Mouse (Mus musculus): ENCODE measurements around the gene Abcc3. TPM values are rescaled to one million over a fixed set of nuclear protein-coding genes. Genes with fewer than 3 reads are reported as not detected.

Gene Abcc3
- polyA plus RNA-seq, 1 experiment from 2014 or later: 0.18 TPM

GRCm38 (mm10) chr11:94390825-94391224 is 2.0 kb downstream of the Abcc3 start:
- ATAC-seq: no peak
- H3K4me2 ChIP-seq (ENCODE audit: low read length): no peak overlapping the region
- 92% methylated on average over 6 of the region's 6 CpGs for WGBS
- 0 out of 2 replicates have a peak, but pooled peaks cover 4% of the 10 kb centered on the region for H3K27me3 ChIP-seq (replicated peaks; ENCODE audit: control insufficient read depth, insufficient read depth, low read length)
- H3K4me1 ChIP-seq (replicated peaks; ENCODE audit: control insufficient read depth, insufficient read depth, low read length): 0 out of 2 replicates have a peak, but pooled peaks cover 3% of the 10 kb centered on the region
- no peaks in the 10 kb centered on the region for H3K9me3 ChIP-seq (ENCODE audit: control insufficient read depth, low read length)
- no peak overlapping the region for H3K9ac ChIP-seq (replicated peaks; ENCODE audit: low read depth, low read length)
- no peak overlapping the region for H3K4me3 ChIP-seq (replicated peaks; ENCODE audit: low read length)
- H3K36me3 ChIP-seq (ENCODE audit: control insufficient read depth, insufficient read depth): no peaks in the 10 kb centered on the region
- no peak overlapping the region for H3K27ac ChIP-seq (ENCODE audit: low read length)

- no peak overlapping the region for H3K4me2 ChIP-seq (ENCODE audit: low read length)
- no peaks in the 10 kb centered on the region for H3K36me3 ChIP-seq (ENCODE audit: control insufficient read depth, insufficient read depth)
- H3K27me3 ChIP-seq (replicated peaks; ENCODE audit: control insufficient read depth, insufficient read depth, low read length): 0 out of 2 replicates have a peak, but pooled peaks cover 4% of the 10 kb centered on the region
- no peaks in the 10 kb centered on the region for H3K9me3 ChIP-seq (ENCODE audit: control insufficient read depth, low read length)
- 0 out of 2 replicates have a peak, but pooled peaks cover 4% of the 10 kb centered on the region for H3K4me1 ChIP-seq (replicated peaks; ENCODE audit: control insufficient read depth, insufficient read depth, low read length)
- no peak for ATAC-seq
- no peak overlapping the region for H3K9ac ChIP-seq (replicated peaks; ENCODE audit: low read depth, low read length)
- WGBS: 68% methylated on average over 6 of the region's 6 CpGs
- no peak overlapping the region for H3K4me3 ChIP-seq (replicated peaks; ENCODE audit: low read length)
- H3K27ac ChIP-seq (ENCODE audit: low read length): no peak overlapping the region
Observed at GRCm38 (mm10) chr11:94389724-94390396, 2.9 kb downstream of the Abcc3 start.

- H3K4me3 ChIP-seq (replicated peaks; ENCODE audit: low read length): no peak overlapping the region
Observed at GRCm38 (mm10) chr11:94389021-94389420, 3.8 kb downstream of the Abcc3 start.

DNA sequence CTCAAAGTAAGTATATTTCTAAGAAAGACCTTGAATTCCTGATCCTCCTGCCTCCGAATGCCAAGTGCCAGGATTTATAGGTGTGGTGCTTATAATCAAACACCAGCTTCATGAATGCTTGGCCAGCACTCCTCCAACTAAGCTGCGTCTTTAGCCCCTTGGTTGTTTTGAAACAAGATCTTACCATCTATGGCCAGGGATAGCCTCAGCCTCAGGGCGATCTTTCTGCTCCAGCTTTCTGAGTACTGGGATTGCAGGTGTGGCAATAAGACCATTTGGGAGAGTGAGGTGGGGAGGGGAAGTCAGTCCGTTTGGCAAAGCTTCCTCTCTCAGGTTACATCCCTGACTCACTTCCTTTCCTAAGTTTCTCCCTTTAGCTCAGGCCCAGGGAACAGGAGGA is 5.0 kb downstream of the Abcc3 start:
- H3K27ac ChIP-seq (ENCODE audit: low read length): no peak overlapping the region
- 0 out of 2 replicates have a peak, but pooled peaks cover 4% of the 10 kb centered on the region for H3K27me3 ChIP-seq (replicated peaks; ENCODE audit: control insufficient read depth, insufficient read depth, low read length)
- H3K4me1 ChIP-seq (replicated peaks; ENCODE audit: control insufficient read depth, insufficient read depth, low read length): 0 out of 2 replicates have a peak, but pooled peaks cover 4% of the 10 kb centered on the region
- H3K9ac ChIP-seq (replicated peaks; ENCODE audit: low read depth, low read length): no peak overlapping the region
- no peaks in the 10 kb centered on the region for H3K36me3 ChIP-seq (ENCODE audit: control insufficient read depth, insufficient read depth)
- no peak overlapping the region for H3K4me3 ChIP-seq (replicated peaks; ENCODE audit: low read length)
- ATAC-seq: no peak
- H3K9me3 ChIP-seq (ENCODE audit: control insufficient read depth, low read length): no peaks in the 10 kb centered on the region
- whole genome bisulfite sequencing: 84% methylated on average over 4 of the region's 4 CpGs
- H3K4me2 ChIP-seq (ENCODE audit: low read length): no peak overlapping the region

More at GRCm38 (mm10) chr11:94389021-94389420, 3.8 kb downstream of the Abcc3 start:
- Histone ChIP-seq H3K9me3 (ENCODE audit: control insufficient read depth, low read length) (no peaks in the 10 kb centered on the region), H3K27ac (ENCODE audit: low read length) (no peak overlapping the region), H3K27me3 (replicated peaks; ENCODE audit: control insufficient read depth, insufficient read depth, low read length) (0 out of 2 replicates have a peak, but pooled peaks cover 4% of the 10 kb centered on the region), H3K36me3 (ENCODE audit: control insufficient read depth, insufficient read depth) (no peaks in the 10 kb centered on the region), H3K9ac (replicated peaks; ENCODE audit: low read depth, low read length) (no peak overlapping the region), H3K4me1 (replicated peaks; ENCODE audit: control insufficient read depth, insufficient read depth, low read length) (0 out of 2 replicates have a peak, but pooled peaks cover 4% of the 10 kb centered on the region), H3K4me2 (ENCODE audit: low read length) (no peak overlapping the region)
- no peak for ATAC-seq
- 88% methylated on average over 4 of the region's 4 CpGs for WGBS

- H3K27ac ChIP-seq (ENCODE audit: low read length): no peak overlapping the region
- H3K36me3 ChIP-seq (ENCODE audit: control insufficient read depth, insufficient read depth): no peaks in the 10 kb centered on the region
- no peak overlapping the region for H3K4me3 ChIP-seq (replicated peaks; ENCODE audit: low read length)
- no peak for ATAC-seq
- no peak overlapping the region for H3K4me2 ChIP-seq (ENCODE audit: low read length)
- H3K27me3 ChIP-seq (replicated peaks; ENCODE audit: control insufficient read depth, insufficient read depth, low read length): no peaks in the 10 kb centered on the region
- 40% methylated on average over 12 of the region's 12 CpGs for WGBS
- H3K4me1 ChIP-seq (replicated peaks; ENCODE audit: control insufficient read depth, insufficient read depth, low read length): 0 out of 2 replicates have a peak, but pooled peaks cover 4% of the 10 kb centered on the region
- no peaks in the 10 kb centered on the region for H3K9me3 ChIP-seq (ENCODE audit: control insufficient read depth, low read length)
- H3K9ac ChIP-seq (replicated peaks; ENCODE audit: low read depth, low read length): no peak overlapping the region
Observed at GRCm38 (mm10) chr11:94385977-94386771, 6.6 kb downstream of the Abcc3 start.

GRCm38 (mm10) chr11:94379736-94380135 is 13.1 kb downstream of the Abcc3 start:
- ATAC-seq: no peak
- no peaks in the 10 kb centered on the region for H3K27me3 ChIP-seq (replicated peaks; ENCODE audit: control insufficient read depth, insufficient read depth, low read length)
- H3K9me3 ChIP-seq (ENCODE audit: control insufficient read depth, low read length): no peaks in the 10 kb centered on the region
- no peak overlapping the region for H3K4me3 ChIP-seq (replicated peaks; ENCODE audit: low read length)
- no peak overlapping the region for H3K27ac ChIP-seq (ENCODE audit: low read length)
- no peak overlapping the region for H3K4me2 ChIP-seq (ENCODE audit: low read length)
- no peaks in the 10 kb centered on the region for H3K4me1 ChIP-seq (replicated peaks; ENCODE audit: control insufficient read depth, insufficient read depth, low read length)
- no peak overlapping the region for H3K9ac ChIP-seq (replicated peaks; ENCODE audit: low read depth, low read length)
- no peaks in the 10 kb centered on the region for H3K36me3 ChIP-seq (ENCODE audit: control insufficient read depth, insufficient read depth)
- WGBS: 82% methylated on average over 8 of the region's 8 CpGs

DNA sequence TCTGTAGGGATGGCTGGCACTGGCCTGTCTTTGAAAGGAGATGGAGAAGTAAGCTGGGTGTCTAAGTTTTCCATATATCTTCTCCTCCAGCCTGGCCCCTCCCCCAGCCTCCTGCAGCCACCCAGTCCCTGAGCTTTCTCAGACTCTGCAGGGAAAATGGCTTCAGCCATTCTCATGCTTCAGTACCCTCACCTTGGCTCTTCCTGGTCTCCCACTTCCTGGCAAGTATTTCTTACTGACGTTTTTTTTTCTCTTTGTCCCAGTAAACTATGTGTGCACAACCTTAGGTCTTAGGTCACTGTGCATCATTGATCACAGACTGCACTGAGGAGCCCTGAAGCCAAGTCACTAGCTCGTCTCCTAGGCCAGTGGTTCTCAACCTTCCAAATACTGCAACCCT is 13.7 kb downstream of the Abcc3 start:
- H3K4me1 ChIP-seq (replicated peaks; ENCODE audit: control insufficient read depth, insufficient read depth, low read length): no peaks in the 10 kb centered on the region

GRCm38 (mm10) chr11:94374276-94374948 is 18.4 kb downstream of the Abcc3 start:
- Histone ChIP-seq H3K4me2 (ENCODE audit: low read length) (no peak overlapping the region), H3K9ac (replicated peaks; ENCODE audit: low read depth, low read length) (no peak overlapping the region), H3K27me3 (replicated peaks; ENCODE audit: control insufficient read depth, insufficient read depth, low read length) (no peaks in the 10 kb centered on the region), H3K9me3 (ENCODE audit: control insufficient read depth, low read length) (no peaks in the 10 kb centered on the region), H3K4me3 (replicated peaks; ENCODE audit: low read length) (no peak overlapping the region), H3K4me1 (replicated peaks; ENCODE audit: control insufficient read depth, insufficient read depth, low read length) (no peaks in the 10 kb centered on the region), H3K36me3 (ENCODE audit: control insufficient read depth, insufficient read depth) (no peaks in the 10 kb centered on the region), H3K27ac (ENCODE audit: low read length) (no peak overlapping the region)
- WGBS: 89% methylated on average over 13 of the region's 13 CpGs
- ATAC-seq: no peak

More for the DNA sequence above, 13.7 kb downstream of the Abcc3 start:
- no peak for ATAC-seq
- Histone ChIP-seq H3K27ac (ENCODE audit: low read length) (no peak overlapping the region), H3K9me3 (ENCODE audit: control insufficient read depth, low read length) (no peaks in the 10 kb centered on the region), H3K4me3 (replicated peaks; ENCODE audit: low read length) (no peak overlapping the region), H3K36me3 (ENCODE audit: control insufficient read depth, insufficient read depth) (no peaks in the 10 kb centered on the region), H3K9ac (replicated peaks; ENCODE audit: low read depth, low read length) (no peak overlapping the region), H3K4me2 (ENCODE audit: low read length) (no peak overlapping the region), H3K27me3 (replicated peaks; ENCODE audit: control insufficient read depth, insufficient read depth, low read length) (no peaks in the 10 kb centered on the region)
- 36% methylated on average over 2 of the region's 2 CpGs for WGBS

GRCm38 (mm10) chr11:94370809-94371208 is 22.0 kb downstream of the Abcc3 start:
- no peak overlapping the region for H3K4me3 ChIP-seq (replicated peaks; ENCODE audit: low read length)
- H3K9me3 ChIP-seq (ENCODE audit: control insufficient read depth, low read length): peaks cover 3% of the 10 kb centered on the region; the same call in 1 of the 2 replicates
- no peaks in the 10 kb centered on the region for H3K36me3 ChIP-seq (ENCODE audit: control insufficient read depth, insufficient read depth)
- no peak overlapping the region for H3K4me2 ChIP-seq (ENCODE audit: low read length)
- no peaks in the 10 kb centered on the region for H3K4me1 ChIP-seq (replicated peaks; ENCODE audit: control insufficient read depth, insufficient read depth, low read length)
- no peak overlapping the region for H3K27ac ChIP-seq (ENCODE audit: low read length)
- no peak overlapping the region for H3K9ac ChIP-seq (replicated peaks; ENCODE audit: low read depth, low read length)
- no peak for ATAC-seq
- 50% methylated on average over 5 of the region's 5 CpGs for WGBS
- no peaks in the 10 kb centered on the region for H3K27me3 ChIP-seq (replicated peaks; ENCODE audit: control insufficient read depth, insufficient read depth, low read length)
